12 mouse cellular contexts compared by ENCODE assay signal in genomic region chr3:21824101-21824880, GRCm38 (mm10).
DNase-seq lines count a peak whose midpoint lies in the region; ATAC-seq lines count a peak whose summit lies in the region.
"Had no signal": no experiment of that assay in that cellular context is flagged by ENCODE, and none has a peak within 500 bp of the region (broad histone marks: within the 10 kb centered on the region; RNA-seq: fewer than 3 reads in every experiment).

No protein-coding gene starts in this region.

- peaks cover 11% of the 10 kb centered on the region for H3K4me1 ChIP-seq in hindbrain, embryonic 10.5 days (replicated peaks)
- peaks cover 4% of the 10 kb centered on the region; the same call in 1 of the 2 replicates for H3K4me1 ChIP-seq in midbrain, embryonic 11.5 days (ENCODE audit: control insufficient read depth, insufficient read depth, low read length)
- H3K4me1 ChIP-seq: liver, embryonic 13.5 days had no signal

- no peaks in the 10 kb centered on the region for H3K27me3 ChIP-seq in hindbrain, embryonic 10.5 days (ENCODE audit: insufficient read depth, poor library complexity, severe bottlenecking)
- H3K27me3 ChIP-seq in midbrain, embryonic 11.5 days (ENCODE audit: control insufficient read depth, insufficient read depth, low read length) = no peaks in the 10 kb centered on the region
- H3K27me3 ChIP-seq: embryonic facial prominence, embryonic 13.5 days; liver, embryonic 13.5 days had no signal

- H3K27ac ChIP-seq in hindbrain, embryonic 10.5 days = peak overlapping the region; percentile 54
- H3K27ac ChIP-seq in midbrain, embryonic 11.5 days (ENCODE audit: low read depth, low read length) = no peak overlapping the region
- H3K27ac ChIP-seq: embryonic facial prominence, embryonic 13.5 days; liver, embryonic 13.5 days had no signal

- H3K4me2 ChIP-seq in midbrain, embryonic 11.5 days = no peak overlapping the region
- H3K4me2 ChIP-seq: embryonic facial prominence, embryonic 13.5 days; liver, embryonic 13.5 days had no signal

- 48% methylated on average over 8 of the region's 8 CpGs for WGBS in hindbrain, embryonic 10.5 days
- WGBS in midbrain, embryonic 11.5 days = 44% methylated on average over 8 of the region's 8 CpGs

- ATAC-seq in midbrain, embryonic 11.5 days (ENCODE audit: low FRiP score) = peak; percentile 80
- ATAC-seq: intestine, postnatal 0 days had no signal

- H3K9ac ChIP-seq in midbrain, embryonic 11.5 days (ENCODE audit: low read length) = no peak overlapping the region
- H3K9ac ChIP-seq: embryonic facial prominence, embryonic 13.5 days; liver, embryonic 13.5 days had no signal

- no peaks in the 10 kb centered on the region for H3K36me3 ChIP-seq in hindbrain, embryonic 10.5 days
- H3K36me3 ChIP-seq in midbrain, embryonic 11.5 days (ENCODE audit: control insufficient read depth, insufficient read depth, low read length) = no peaks in the 10 kb centered on the region
- H3K36me3 ChIP-seq: embryonic facial prominence, embryonic 13.5 days; liver, embryonic 13.5 days had no signal

- peak; percentile 91 for DNase-seq in heart, adult 11 months
- DNase-seq in heart, postnatal 4 days = no peak
- DNase-seq in ZHBTc4 (ENCODE audit: low read depth, low spot score) = peak; percentile 14
- DNase-seq in hindbrain, embryonic 10.5 days (ENCODE audit: low spot score) = no peak
- no peak for DNase-seq in midbrain, embryonic 11.5 days (ENCODE audit: low spot score, missing footprints)
- DNase-seq in lung, postnatal 25 days (ENCODE audit: low spot score) = no peak
- DNase-seq in testis, postnatal 14 days (ENCODE audit: low spot score) = no peak
- DNase-seq in lung, adult 18-20 months = no peak
- DNase-seq: liver, embryonic 13.5 days; thymus, adult 2 months had no signal

- H3K4me3 ChIP-seq in hindbrain, embryonic 10.5 days = no peak overlapping the region
- H3K4me3 ChIP-seq in midbrain, embryonic 11.5 days (ENCODE audit: low read depth, low read length) = no peak overlapping the region
- H3K4me3 ChIP-seq: embryonic facial prominence, embryonic 13.5 days; liver, embryonic 13.5 days had no signal

- H3K9me3 ChIP-seq in hindbrain, embryonic 10.5 days = no peaks in the 10 kb centered on the region
- no peaks in the 10 kb centered on the region for H3K9me3 ChIP-seq in midbrain, embryonic 11.5 days (ENCODE audit: control insufficient read depth, low read length)
- H3K9me3 ChIP-seq: embryonic facial prominence, embryonic 13.5 days; liver, embryonic 13.5 days had no signal

Comparison
In these comparisons a context has a peak if more than half of its experiments do, and no peak if none do; other contexts are left out.
1. DNase-seq: peak in heart, adult 11 months (single experiment) and ZHBTc4 (single experiment); none in heart, postnatal 4 days (single experiment), hindbrain, embryonic 10.5 days (single experiment), midbrain, embryonic 11.5 days (single experiment), lung, postnatal 25 days (single experiment), testis, postnatal 14 days (single experiment) and lung, adult 18-20 months (0 of 2).